Mouse (Mus musculus) left cerebral cortex, adult 18-20 months (tissue): ENCODE results near the gene Olfr718-ps1. TPM values are rescaled to one million over a fixed set of nuclear protein-coding genes. Genes with fewer than 3 reads are reported as not detected.
"Not testable (repeated sequence)": the region's sequence is repeated elsewhere in the genome, so short reads cannot be mapped to it uniquely, and the experiment has no call there.

Experiments used
- DNase-seq, 2 experiments: peaks; one replicate each; pipeline ENCODE4 v3.0.0; 2021 to 2022; ENCODE audit warnings: low spot score in 2 of 2, mixed read lengths in 1 of 2
- long read RNA-seq, 2 experiments: library from polyadenylated mRNA; stranded (forward); transcript quantifications; one replicate each; pipeline ENCODE4 v2.0.0; 2021
- total RNA-seq, 2 experiments: library from RNA; stranded (reverse); gene quantifications; 2 replicates each; pipeline ENCODE4 v1.2.3; 2021

Olfr718-ps1 gene
- under 1 TPM; 0.07 to 0.23 TPM for total RNA-seq
- long read RNA-seq, experiment 1, result 0 reads
- long read RNA-seq, experiment 2, result 0 reads

GRCm38 (mm10) chr5:143147481-143147880 lies at the start of gene Olfr718-ps1:
Gene Olfr718-ps1, minus strand, starts transcription at chr5:143147581.
- no peak for DNase-seq

- no peak for DNase-seq
Observed at GRCm38 (mm10) chr5:143196506-143196905, 49.1 kb upstream of the Olfr718-ps1 start.

- DNase-seq, result no peak
Observed at GRCm38 (mm10) chr5:143195166-143195565, 47.8 kb upstream of the Olfr718-ps1 start.

GRCm38 (mm10) chr5:143194747-143195146 lies 47.4 kb upstream of the Olfr718-ps1 start:
- DNase-seq, result not testable (repeated sequence)

- DNase-seq, result no peak
Observed at GRCm38 (mm10) chr5:143192806-143193205, 45.4 kb upstream of the Olfr718-ps1 start.

GRCm38 (mm10) chr5:143188014-143188413 lies 40.6 kb upstream of the Olfr718-ps1 start:
- DNase-seq, result not testable (repeated sequence)

- peak; percentile 94 to 96 for DNase-seq
Observed at GRCm38 (mm10) chr5:143180255-143181076, 33.1 kb upstream of the Olfr718-ps1 start, which contains the start of the genes Rbak and Spdye4b. Gene Rbak, minus strand, starts transcription at chr5:143180775. Gene Spdye4b, plus strand, starts transcription at chr5:143181017.

- no peak for DNase-seq
Observed at GRCm38 (mm10) chr5:143179179-143179578, 31.8 kb upstream of the Olfr718-ps1 start.

GRCm38 (mm10) chr5:143177541-143178200 lies 30.3 kb upstream of the Olfr718-ps1 start:
- no peak for DNase-seq

- no peak for DNase-seq
Observed at GRCm38 (mm10) chr5:143175970-143176369, 28.6 kb upstream of the Olfr718-ps1 start.

- DNase-seq, result no peak
Observed at GRCm38 (mm10) chr5:143165508-143166070, 18.2 kb upstream of the Olfr718-ps1 start.

- no peak for DNase-seq
Observed at GRCm38 (mm10) chr5:143155534-143155933, 8.2 kb upstream of the Olfr718-ps1 start.

GRCm38 (mm10) chr5:143153756-143154155 lies 6.4 kb upstream of the Olfr718-ps1 start:
- DNase-seq, result no peak

- DNase-seq, result no peak
Observed at GRCm38 (mm10) chr5:143150044-143150443, 2.7 kb upstream of the Olfr718-ps1 start.

GRCm38 (mm10) chr5:143149536-143149935 lies 2.2 kb upstream of the Olfr718-ps1 start:
- DNase-seq, result no peak

- no peak for DNase-seq
Observed at GRCm38 (mm10) chr5:143148661-143149060, 1.3 kb upstream of the Olfr718-ps1 start.

GRCm38 (mm10) chr5:143137580-143137979 lies 9.8 kb downstream of the Olfr718-ps1 start:
- no peak for DNase-seq

GRCm38 (mm10) chr5:143135042-143135441 lies 12.3 kb downstream of the Olfr718-ps1 start:
- DNase-seq, result no peak

- not testable (repeated sequence) for DNase-seq
Observed at GRCm38 (mm10) chr5:143134216-143135010, 13.0 kb downstream of the Olfr718-ps1 start.

- DNase-seq, result no peak
Observed at GRCm38 (mm10) chr5:143132935-143133514, 14.4 kb downstream of the Olfr718-ps1 start.
